Mouse (Mus musculus) lung, postnatal 0 days (tissue): ENCODE data around the gene Cdh1.

Source experiments
- CTCF ChIP-seq: IDR thresholded peaks from 2 replicates; pipeline ENCODE4 v1.5.1; 2016; ENCODE audit warnings: antibody characterized with exemption, mild to moderate bottlenecking
- EP300 ChIP-seq: IDR thresholded peaks from 2 replicates; pipeline ENCODE4 v1.6.1; 2016; ENCODE audit warnings: antibody characterized with exemption, mild to moderate bottlenecking, control low read depth

- TF ChIP-seq EP300 (no peak), CTCF (no peak)
These were observed 25.3 kb downstream of the Cdh1 start for GRCm38 (mm10) chr8:106628291-106628964.
